Mouse (Mus musculus) thymus, postnatal 10 days (tissue): ENCODE measurements at regions not wholly inside any gene's neighbourhood (a gene's known extent, or its start where the extent isn't known, plus 50 kb on each side); places are given as distances from the start of the nearest gene placed in this dataset.
"Not testable (repeated sequence)": the region's sequence is repeated elsewhere in the genome, so short reads cannot be mapped to it uniquely, and the experiment has no call there.

Source experiments
- DNase-seq, 2 experiments: peaks; one replicate each; pipeline ENCODE4 v3.0.0; 2021; ENCODE audit warnings: low spot score in 2 of 2

DNA sequence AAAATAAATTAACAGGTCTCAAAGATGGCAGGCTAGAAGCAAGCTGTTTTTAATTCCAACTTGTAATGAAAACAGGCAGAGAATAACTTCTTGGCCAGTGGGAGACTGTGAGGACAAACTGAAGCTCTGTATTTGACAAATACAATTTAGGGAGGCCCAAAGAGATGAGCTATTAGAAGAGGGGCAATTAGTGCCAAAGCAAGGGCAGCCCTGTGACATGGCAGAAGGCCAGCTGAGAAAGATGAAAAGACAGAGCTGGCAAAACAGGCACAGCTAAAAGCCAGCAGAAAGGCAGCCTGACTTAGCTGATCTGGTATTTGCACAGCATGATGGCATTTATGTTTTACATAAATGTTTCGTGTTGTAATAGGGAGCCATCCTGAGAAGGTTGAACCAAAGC, 175.0 kb upstream of the Ngly1 start:
- no peak for DNase-seq

DNA sequence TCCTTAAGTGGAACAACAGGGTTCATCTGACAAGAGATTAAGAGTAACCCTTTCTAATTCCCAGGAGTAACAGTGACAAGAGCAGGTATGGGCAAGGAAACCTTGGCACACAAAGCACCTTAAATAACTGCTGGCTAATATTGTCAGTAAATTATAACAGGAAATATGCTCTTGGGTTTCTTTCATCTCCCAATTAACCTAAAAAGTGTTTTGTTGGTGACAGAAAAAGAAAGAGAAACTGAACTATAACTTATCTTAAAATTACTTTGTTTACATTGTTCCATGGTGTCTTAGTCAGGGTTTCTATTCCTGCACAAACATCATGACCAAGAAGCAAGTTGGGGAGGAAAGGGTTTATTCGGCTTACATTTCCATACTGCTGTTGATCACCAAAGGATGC, 170.0 kb upstream of the Ngly1 start:
- no peak for DNase-seq

GRCm38 (mm10) chr14:16087231-16087630, 161.8 kb upstream of the Ngly1 start:
- DNase-seq = not testable (repeated sequence)

- DNase-seq = no peak
Observed at GRCm38 (mm10) chr14:16092391-16093132, 156.5 kb upstream of the Ngly1 start.

- DNase-seq = no peak
Observed at GRCm38 (mm10) chr14:16093133-16093505, 156.0 kb upstream of the Ngly1 start.

- no peak for DNase-seq
Observed at GRCm38 (mm10) chr14:16109414-16109813, 139.7 kb upstream of the Ngly1 start.

DNA sequence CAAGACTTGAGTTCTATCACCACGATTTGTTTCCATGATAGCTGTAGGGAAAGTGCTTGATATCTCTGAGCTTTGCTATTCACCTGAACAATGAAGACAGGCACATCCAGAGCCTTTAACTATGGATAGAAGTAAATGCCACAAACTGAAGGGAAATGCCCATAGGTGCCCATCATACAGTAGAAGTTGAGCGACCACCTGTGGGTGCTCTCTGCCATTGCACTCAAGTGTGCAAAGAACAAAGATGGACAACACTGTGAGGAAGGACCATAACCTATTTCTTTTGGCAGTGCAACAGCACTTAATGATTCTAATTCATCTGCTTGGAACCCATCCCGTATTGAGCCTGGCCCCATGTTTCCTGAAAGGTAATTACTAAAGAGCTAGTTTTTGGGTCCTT, 116.4 kb upstream of the Ngly1 start:
- no peak for DNase-seq

- DNase-seq = no peak
Observed at GRCm38 (mm10) chr14:16133410-16133809, 115.7 kb upstream of the Ngly1 start.

DNA sequence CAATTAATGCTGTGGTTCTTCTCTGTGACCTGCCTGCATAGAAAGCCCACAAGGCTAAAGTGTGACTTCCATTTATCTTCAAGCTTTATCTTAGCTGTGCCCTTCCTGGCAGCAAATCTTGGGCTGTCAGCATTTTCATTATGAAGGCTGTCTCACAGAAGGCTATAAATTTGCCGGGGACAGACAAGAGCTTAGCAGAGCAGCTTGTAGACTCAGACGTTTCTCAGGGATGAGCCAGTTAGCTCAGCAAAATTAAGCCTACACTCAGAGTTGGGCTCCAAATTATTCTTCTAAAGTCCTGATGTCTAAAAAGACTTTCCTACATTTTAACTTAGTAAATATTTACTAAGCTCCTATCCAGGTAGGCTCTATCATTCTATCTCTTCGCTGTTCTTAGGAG, 112.9 kb upstream of the Ngly1 start:
- no peak for DNase-seq

GRCm38 (mm10) chr14:16144299-16144698, 104.8 kb upstream of the Ngly1 start:
- DNase-seq = no peak

DNA sequence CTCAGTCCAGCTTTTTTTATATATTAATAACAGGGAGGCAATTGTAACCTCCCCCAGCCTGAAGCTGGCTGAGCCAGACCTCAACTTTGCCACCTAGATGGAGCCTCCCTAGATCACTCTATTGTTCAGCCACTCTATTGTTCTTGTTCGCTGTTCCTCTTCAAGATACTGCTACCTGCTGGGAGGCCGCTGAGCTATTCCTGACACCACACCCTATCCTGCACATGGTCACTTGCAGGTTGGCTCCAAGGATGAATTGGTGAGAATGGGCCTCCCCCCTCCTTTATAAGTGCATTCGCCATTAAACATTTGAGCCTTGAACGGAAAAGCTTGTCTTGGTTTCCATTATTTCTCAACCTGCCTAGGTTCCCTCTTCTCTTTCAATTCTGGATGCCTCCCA, 102.3 kb upstream of the Ngly1 start:
- DNase-seq = no peak

- DNase-seq = no peak
Observed at GRCm38 (mm10) chr14:16151815-16152214, 97.3 kb upstream of the Ngly1 start.

DNA sequence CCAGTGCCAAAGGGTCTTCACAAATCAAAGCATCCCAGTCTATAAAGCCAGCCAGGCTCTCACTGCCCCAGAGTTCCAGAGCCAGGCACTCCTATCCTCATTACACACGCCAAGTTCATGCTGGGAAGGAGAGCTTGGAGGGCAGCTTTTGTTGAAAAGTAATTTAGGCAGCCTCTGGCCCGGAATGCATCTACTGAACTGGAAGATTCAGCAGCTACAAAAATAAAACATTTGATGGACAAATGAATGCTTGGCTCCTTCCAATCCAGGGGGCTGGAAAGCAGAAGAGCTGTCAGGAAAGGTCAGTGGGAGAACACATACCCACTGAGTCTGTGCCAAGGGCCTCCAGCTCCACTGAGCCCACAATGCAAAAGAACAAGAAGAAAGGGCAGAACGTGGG, 96.4 kb upstream of the Ngly1 start:
- DNase-seq = no peak

- no peak for DNase-seq
Observed at GRCm38 (mm10) chr14:16155106-16155505, 94.0 kb upstream of the Ngly1 start.

- peak in 1 of 2 experiments; percentile 28 for DNase-seq
Observed at GRCm38 (mm10) chr14:16170226-16170625, 78.9 kb upstream of the Ngly1 start.

GRCm38 (mm10) chr14:16172261-16172660, 76.8 kb upstream of the Ngly1 start:
- peak; percentile 35 to 45 for DNase-seq

- peak; percentile 78 to 89 for DNase-seq
Observed at GRCm38 (mm10) chr14:16173292-16173691, 75.8 kb upstream of the Ngly1 start.

DNA sequence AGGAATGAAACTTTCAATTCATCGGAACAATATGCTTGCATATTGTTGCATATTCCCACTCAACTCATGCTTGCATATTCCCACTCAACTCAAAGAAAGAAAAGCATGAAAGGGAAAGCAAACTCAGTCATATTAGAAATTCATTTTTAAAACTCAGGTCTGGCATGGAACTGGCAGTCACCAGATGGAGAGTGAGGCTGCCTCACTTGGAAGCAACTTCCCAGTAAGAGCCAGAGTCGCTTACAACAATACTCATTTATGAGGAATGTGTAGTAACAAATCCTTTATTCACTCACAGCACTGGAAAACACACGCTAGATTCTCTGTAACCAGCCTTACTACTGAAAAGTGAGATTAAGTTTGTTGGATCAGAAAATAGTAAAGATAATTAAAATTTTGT, 70.9 kb upstream of the Ngly1 start:
- no peak for DNase-seq

DNA sequence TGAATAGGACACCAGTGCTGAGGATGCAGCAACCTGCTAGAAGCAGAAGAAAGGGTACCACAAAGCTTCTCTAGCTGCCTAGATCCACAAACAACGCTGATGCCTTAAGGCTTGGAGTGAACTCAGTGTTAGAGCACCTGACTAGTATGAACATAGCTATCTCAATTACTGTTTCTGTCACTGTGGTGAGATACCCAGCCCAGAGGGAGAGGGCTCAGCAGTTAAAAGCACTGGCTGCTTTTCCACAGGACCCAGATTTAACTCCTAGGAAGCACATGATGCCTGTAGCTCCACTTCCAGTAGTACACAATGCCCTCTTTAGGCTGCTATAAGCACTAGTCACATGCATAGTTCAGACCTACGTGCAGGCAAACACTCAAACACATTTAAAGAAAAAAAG, 67.3 kb upstream of the Ngly1 start:
- DNase-seq = peak; percentile 25 to 48

GRCm38 (mm10) chr14:16185246-16185645, 63.8 kb upstream of the Ngly1 start:
- no peak for DNase-seq
